Mouse (Mus musculus) heart, adult 18-20 months (tissue): ENCODE data around the gene Khsrp. TPM values are rescaled to one million over a fixed set of nuclear protein-coding genes. Genes with fewer than 3 reads are reported as not detected.

Source experiments
- DNase-seq, 2 experiments: peaks; one replicate each; pipeline ENCODE4 v3.0.0; 2021 to 2022; ENCODE audit warnings: mixed read lengths in 1 of 2
- total RNA-seq, 2 experiments: library from RNA; stranded (reverse); gene quantifications; 2 replicates each; pipeline ENCODE4 v1.2.3; 2021

The Khsrp gene
- total RNA-seq, 2 experiments from 2014 or later = 38.3 to 42.5 TPM

DNA sequence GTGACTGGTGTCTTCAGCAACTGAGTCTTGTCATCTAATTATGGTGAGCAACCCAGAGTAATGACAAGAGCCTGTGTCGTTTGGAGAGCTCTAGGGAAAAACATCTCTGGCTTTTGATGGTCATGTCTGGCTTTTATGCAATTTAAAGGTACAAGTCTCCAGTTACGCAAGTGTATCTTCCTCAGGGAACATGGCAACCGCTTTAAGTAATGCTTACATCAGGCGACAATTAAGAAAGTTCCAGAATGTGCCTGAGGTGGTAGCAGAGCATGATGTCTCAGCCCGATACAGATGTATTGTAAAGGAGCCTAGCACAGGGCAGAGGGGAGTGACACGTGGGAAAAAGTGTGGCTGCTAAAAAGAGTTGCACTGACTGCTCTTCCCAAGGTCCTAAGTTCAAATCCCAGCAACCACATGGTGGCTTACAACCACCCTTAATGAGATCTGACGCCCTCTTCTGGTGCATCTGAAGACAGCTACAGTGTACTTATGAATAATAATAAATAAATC is 42.3 kb downstream of the Khsrp start:
- DNase-seq = no peak

GRCm38 (mm10) chr17:56988441-56988840 is 42.9 kb downstream of the Khsrp start:
- DNase-seq = no peak

DNA sequence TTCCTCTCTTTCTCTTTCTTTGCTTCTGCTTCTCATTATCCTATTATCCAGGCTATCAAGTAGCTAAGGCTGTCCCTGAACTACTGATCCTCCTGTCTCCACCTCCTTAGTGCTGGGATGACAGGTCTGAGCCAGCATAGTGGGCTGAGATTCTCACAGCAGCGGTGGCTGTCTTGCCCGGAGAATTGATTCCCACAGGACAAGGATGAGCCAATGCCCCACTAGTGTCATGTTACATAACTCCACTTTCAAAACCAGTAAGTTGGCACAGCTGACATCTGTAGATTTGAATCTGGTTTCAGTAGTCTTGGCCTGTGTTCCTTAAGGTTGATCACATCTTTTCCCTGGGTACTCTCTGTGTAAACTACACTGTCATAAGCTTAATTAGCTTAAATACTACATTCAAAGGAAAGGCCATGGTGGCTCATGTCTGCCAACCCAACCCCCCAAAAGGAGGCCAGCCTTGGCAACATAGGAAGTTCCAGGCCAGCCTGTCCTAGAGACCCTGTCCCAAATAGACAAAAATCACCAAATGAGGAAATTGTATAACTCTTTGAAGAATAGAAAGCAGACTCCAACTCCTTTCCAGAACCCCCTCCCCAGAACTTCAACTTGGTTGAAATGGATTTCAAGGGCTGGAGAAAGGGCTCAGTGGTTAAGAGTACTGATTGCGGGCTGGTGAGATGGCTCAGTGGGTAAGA is 45.1 kb downstream of the Khsrp start:
- DNase-seq = no peak

- no peak for DNase-seq
Measured at GRCm38 (mm10) chr17:56985656-56986055, 45.7 kb downstream of the Khsrp start.

DNA sequence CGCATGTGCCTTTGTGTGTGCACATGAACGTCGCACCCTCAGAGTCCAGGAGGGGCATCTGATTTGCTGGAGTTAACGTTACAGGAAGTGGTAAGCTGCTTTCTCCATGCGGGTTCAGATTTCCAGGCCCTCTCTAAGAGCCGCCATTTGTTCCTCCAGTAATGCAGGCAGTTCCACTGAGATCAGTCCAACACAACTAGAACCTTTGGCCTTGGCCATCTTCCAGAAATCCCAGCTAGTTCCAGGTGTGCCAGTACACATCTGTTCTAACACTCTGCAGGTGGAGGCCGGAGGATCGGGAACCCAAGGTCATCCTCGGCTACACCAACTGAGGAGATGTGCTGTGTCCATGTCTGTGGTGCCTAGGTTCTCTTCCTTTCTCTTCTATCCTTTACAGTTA is 46.4 kb downstream of the Khsrp start:
- no peak for DNase-seq

GRCm38 (mm10) chr17:56982013-56982412 is 49.3 kb downstream of the Khsrp start, which contains the start of gene Acer1:
TSS of gene Acer1 (minus strand) at chr17:56982126.
- no peak for DNase-seq

DNA sequence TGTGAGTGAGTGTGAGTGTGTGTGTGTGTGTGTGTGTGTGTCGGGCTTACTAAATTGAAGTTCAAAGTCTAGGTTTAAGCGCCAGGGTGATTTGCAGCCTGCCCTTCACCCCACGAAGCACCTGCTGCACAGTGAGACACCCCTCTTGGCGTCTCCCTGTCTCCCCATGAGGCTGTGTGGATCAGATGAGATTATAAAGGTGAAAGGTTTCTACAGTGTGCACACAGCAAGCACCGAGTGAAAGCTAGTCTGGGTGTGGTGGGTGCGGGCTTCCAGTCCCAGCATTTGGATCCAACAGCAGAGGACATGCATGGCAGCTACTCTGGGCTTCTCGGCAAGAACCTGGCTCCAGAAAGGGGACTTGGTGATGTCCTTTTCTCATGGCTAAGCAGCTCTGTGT is 50.3 kb downstream of the Khsrp start:
- DNase-seq = no peak

DNA sequence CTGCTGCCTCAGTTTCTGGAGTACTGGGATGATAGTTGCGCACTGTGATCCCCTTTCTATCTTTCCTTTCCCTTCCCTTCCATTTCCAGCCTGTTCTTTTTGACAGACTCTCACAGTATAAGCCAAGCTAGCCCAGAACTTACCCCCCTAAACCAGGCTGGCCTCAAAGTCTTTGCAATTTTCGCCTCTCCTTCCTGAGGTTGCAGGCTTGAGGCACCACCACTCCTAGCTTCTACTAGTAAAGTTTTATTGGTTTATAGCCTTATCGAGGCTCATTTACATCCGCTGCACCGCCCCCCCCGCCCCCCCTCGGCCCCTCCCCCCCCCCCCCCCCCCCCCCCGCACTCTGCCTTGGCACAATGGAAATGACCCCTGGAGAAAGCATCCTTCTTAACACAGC is 51.8 kb downstream of the Khsrp start:
- DNase-seq = no peak

DNA sequence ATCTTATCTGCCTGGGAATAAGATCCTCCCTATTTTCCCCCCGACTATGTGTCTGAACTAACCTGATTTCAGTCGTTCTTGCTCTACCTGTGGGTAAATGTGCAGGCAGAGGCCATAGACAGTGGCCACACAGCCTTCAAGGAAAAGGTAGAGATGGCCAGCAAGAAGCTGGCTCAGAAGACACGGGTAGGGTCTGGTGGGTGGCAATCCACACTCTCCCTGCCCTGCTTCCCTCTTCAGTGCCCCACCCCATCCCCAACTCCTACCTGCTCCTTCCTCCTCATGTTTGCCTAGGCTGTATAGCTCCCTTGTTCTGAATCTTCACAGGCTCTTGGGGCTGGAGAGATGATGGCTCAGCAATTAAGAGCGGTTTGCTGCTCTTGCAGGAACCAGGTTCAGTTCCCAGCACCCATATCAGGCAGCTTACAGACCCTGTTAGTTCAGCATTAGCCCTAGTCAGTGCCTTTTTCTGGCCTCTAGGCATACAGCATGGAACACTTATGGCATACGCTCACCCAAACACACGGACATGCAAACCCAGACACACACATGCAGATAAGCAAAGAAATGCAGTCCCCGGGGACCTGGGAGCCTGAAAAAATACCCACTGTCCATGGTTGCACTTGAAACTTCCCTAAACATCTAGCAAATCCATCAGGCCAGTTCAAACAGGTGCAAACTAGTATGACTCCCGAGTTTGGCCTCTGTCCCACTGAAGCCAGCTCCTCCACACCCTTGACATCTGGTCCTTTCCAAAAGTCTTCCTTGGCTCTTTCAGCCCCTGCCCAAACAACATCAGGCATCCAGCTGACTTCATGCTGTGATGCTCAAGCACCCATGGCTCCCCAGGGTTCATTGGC is 54.6 kb downstream of the Khsrp start:
- no peak for DNase-seq

DNA sequence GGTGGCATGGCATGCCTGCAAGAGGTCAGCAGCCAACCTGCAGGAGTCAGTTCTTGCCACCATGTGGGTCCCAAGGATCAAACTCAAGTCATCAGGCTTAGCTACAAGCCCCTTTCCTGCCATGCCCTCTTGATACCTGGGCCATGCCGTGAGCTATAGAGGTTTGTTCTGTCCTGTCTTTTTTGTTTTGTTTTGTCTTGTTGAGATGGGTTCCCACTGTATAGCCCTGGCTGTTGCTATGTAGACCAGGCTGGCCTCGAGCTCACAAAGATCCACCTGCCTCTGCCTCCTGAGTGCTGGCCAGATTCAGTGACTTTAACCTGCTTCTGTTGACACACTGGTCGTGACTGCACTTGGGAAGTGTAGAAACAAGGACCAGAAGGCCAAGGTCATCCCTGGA is 55.9 kb downstream of the Khsrp start:
- DNase-seq = no peak

GRCm38 (mm10) chr17:56974708-56975240 is 56.5 kb downstream of the Khsrp start:
- DNase-seq = no peak

GRCm38 (mm10) chr17:56973956-56974707 is 57.2 kb downstream of the Khsrp start:
- no peak for DNase-seq

Other genes starting within 250 kb of the Khsrp start
- 1 to 10 TPM; 2.5 to 3.1 TPM for gene Rfx2, start 200.5 kb downstream of the Khsrp start, total RNA-seq
- gene Acsbg2, start 157.1 kb downstream of the Khsrp start, total RNA-seq = not detected
- not detected for gene 1700061G19Rik, start 156.0 kb downstream of the Khsrp start, total RNA-seq
- 10 to 100 TPM; 24.3 to 25.9 TPM for gene Mllt1, start 96.1 kb downstream of the Khsrp start, total RNA-seq
- not detected for gene Acer1, start 49.4 kb downstream of the Khsrp start, total RNA-seq
- gene Clpp, start 41.2 kb downstream of the Khsrp start, total RNA-seq = 10 to 100 TPM; 80.9 to 83.1 TPM
- gene Alkbh7, start 34.2 kb downstream of the Khsrp start, total RNA-seq = 10 to 100 TPM; 72.4 to 78.0 TPM
- not detected for gene Pspn, start 31.5 kb downstream of the Khsrp start, total RNA-seq
- gene Gtf2f1, start 20.2 kb downstream of the Khsrp start, total RNA-seq = 10 to 100 TPM; 22.6 to 23.0 TPM
- gene Gm17949, start 20.1 kb downstream of the Khsrp start, total RNA-seq = not detected
- not detected for gene Slc25a41, start 10.1 kb upstream of the Khsrp start, total RNA-seq
- under 1 TPM in 1 of 2 experiments, not detected in 1; 0.95 TPM for gene Crb3, start 27.6 kb upstream of the Khsrp start, total RNA-seq
- 10 to 100 TPM; 58.9 to 62.5 TPM for gene Slc25a23, start 28.3 kb upstream of the Khsrp start, total RNA-seq
- 1 to 10 TPM in 1 of 2 experiments, under 1 TPM in 1; 0.60 to 3.0 TPM for gene Dennd1c, start 47.0 kb upstream of the Khsrp start, total RNA-seq
- 1 to 10 TPM; 1.2 to 1.6 TPM for gene Tubb4a, start 56.3 kb upstream of the Khsrp start, total RNA-seq
- under 1 TPM in 1 of 2 experiments, not detected in 1; 0.51 TPM for gene Tnfsf9, start 73.8 kb upstream of the Khsrp start, total RNA-seq
- not detected for gene Cd70, start 118.3 kb upstream of the Khsrp start, total RNA-seq
- under 1 TPM in 1 of 2 experiments, not detected in 1; 0.36 TPM for gene Tnfsf14, start 162.7 kb upstream of the Khsrp start, total RNA-seq
- gene C3, start 196.6 kb upstream of the Khsrp start, total RNA-seq = 100 to 1,000 TPM in 1 of 2 experiments, 10 to 100 TPM in 1; 69.5 to 194 TPM
- gene Gpr108, start 216.9 kb upstream of the Khsrp start, total RNA-seq = 10 to 100 TPM; 24.4 to 30.0 TPM
- 100 to 1,000 TPM; 106 to 109 TPM for gene Trip10, start 217.9 kb upstream of the Khsrp start, total RNA-seq
- 1 to 10 TPM; 1.6 to 3.3 TPM for gene Vav1, start 247.6 kb upstream of the Khsrp start, total RNA-seq